Mouse (Mus musculus) embryo, embryonic 9.5 days (tissue): ENCODE data around the gene Krtap22-2.
"Not testable (repeated sequence)": the region's sequence is repeated elsewhere in the genome, so short reads cannot be mapped to it uniquely, and the experiment has no call there.

Source experiments
- DNase-seq: peaks from one replicate; pipeline ENCODE4 v3.0.0-alpha.2; 2017; ENCODE audit errors: extremely low spot score

Gene Krtap22-2

DNA sequence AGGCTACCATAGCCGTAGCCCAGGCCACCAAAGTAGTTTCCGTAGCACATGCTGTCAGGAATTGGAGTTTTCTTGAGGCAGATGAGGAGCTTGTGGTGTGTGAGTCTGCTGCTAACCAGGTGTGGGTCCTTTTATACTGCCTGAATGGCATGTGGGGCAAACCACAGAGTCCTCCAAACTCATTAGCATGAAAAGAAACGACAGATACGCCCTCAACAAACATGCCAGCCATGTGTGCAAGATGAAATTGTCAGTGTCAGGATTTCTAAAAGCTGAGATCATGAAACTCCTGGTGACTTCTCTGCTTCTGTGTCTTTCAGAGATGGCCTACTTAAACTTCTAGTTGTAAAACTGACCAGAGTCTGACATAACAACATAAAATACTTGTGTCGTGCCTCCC, at the start of gene Krtap22-2:
Krtap22-2 (minus strand) TSS at position 101 of the 400 bp plus-strand sequence.
- DNase-seq = no peak

DNA sequence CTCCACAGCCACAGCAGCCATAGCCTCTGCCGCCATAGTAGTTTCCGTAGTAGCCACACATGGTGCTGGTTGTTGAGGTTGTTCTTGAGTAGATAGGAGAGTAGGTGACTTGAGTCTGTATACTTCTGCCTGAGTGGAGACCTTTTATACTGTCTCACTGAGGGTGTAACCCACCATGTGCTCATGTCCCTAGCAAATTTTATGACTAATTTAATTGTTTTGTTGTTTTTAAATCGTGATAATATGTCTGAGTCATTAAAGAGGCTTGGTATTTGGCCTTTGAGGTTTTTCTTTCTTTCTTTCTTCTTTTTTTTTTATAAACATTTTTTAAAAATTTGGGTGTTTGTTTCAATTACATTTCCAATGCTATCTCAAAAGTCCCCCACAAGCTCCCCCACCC, 37.2 kb upstream of the Krtap22-2 start, which contains the start of gene Krtap6-5:
Krtap6-5 (minus strand) TSS at position 101 of the 400 bp plus-strand sequence.
- no peak for DNase-seq

DNA sequence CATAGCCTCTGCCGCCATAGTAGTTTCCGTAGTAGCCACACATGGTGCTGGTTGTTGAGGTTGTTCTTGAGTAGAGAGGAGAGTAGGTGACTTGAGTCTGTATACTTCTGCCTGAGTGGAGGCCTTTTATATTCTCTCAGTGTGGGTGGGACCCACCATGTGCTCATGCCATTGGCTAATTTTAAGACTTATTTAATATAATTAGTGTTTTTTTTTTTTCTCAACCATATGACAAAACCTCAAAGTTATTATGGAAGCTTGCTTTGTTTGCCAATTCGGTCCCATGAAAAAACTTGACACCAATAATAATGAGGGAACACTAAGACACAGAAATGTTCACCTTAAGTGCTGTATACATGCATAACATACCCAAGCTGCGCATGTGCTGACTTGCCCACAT, 30.8 kb upstream of the Krtap22-2 start, which contains the start of gene Gm10228:
Gm10228 (minus strand) TSS at position 101 of the 400 bp plus-strand sequence.
- not testable (repeated sequence) for DNase-seq

DNA sequence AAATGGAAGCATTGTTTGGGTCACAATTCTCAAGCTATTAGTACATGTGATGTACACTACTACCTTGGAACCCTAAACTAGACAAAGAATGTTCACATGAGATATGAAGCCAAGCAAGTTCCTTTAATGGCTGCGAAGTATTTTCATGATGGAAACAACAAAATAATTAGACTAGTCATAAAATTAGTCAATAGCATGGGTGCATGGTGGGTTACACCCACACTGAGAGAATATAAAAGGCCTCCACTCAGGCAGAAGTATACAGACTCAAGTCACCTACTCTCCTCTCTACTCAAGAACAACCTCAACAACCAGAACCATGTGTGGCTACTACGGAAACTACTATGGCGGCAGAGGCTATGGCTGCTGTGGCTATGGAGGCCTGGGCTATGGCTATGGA, 20.8 kb upstream of the Krtap22-2 start, which contains the start of gene Krtap6-1:
Krtap6-1 (plus strand) TSS at position 301 of the 400 bp plus-strand sequence.
- not testable (repeated sequence) for DNase-seq

DNA sequence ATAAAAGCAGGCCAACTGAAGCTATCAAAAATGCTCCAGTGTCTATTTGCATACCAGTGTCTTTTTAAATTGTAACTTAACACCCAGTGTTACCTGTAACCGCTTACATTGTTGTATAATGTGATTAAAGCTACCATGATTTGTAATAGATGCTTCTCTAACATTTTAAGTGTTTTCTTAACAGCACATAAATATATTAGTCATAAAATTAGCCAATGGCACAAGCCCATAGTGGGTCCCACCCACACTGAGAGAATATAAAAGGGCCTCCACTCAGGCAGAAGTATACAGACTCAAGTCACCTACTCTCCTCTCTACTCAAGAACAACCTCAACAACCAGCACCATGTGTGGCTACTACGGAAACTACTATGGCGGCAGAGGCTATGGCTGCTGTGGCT, 4.4 kb upstream of the Krtap22-2 start, which contains the start of gene Gm10229:
Gm10229 (plus strand) TSS at position 301 of the 400 bp plus-strand sequence.
- DNase-seq = not testable (repeated sequence)

DNA sequence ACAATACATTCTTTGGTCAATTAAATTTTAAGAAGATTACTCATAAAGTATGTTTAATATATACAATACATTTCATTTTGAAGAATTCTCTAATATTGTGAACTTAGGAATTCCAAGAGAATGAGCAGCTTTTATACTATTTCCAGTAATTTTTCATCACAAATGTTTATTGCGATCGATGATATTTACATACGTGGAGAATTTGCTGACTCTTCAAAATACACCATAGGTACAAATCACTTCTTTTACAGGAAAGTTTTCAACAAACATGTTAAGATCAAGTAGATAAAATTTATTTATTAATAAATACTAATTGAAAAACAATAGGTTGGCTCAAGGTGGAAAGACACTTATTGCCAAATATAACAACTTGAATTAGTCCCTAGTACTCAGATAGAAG, 3.4 kb upstream of the Krtap22-2 start:
- no peak for DNase-seq

DNA sequence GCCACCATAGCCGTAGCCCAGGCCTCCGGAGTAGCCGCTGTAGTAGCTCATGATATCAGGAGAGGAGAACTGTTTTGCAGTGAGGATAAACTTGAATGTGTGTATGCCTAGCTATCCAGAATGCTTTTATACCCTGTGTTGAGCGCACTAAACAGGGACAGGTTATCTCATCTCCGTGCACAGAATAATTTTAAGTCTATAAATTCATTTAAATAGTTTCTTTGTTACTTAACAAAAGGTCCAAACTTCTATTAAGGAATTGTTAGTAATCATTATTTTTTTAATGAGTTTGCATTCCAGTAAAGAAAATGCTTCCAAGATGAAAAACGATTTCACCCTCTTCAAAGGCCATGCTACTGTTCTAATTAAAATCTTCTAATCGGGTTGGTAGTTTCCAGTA, 47.8 kb downstream of the Krtap22-2 start, which contains the start of gene Krtap16-3:
Krtap16-3 (minus strand) TSS at position 101 of the 400 bp plus-strand sequence.
- DNase-seq = no peak
